Mouse (Mus musculus) liver, embryonic 11.5 days (tissue): ENCODE data around the gene Peak1. TPM values are rescaled to one million over a fixed set of nuclear protein-coding genes. Genes with fewer than 3 reads are reported as not detected.

Experiments
- ATAC-seq: fragments of 200-750 bp; cut with Nextera tagmentation; replicated peaks from 2 replicates; pipeline ENCODE4 v1.8.0; 2017; ENCODE audit warnings: moderate number of reproducible peaks, mild to moderate bottlenecking, moderate TSS enrichment, moderate library complexity; ENCODE audit not compliant: low FRiP score
- DNase-seq: peaks from one replicate; pipeline ENCODE4 v3.0.0-alpha.2; 2017; ENCODE audit warnings: low spot score
- H3K27ac ChIP-seq: fragments of 300-500 bp; sonication (generic); 2 replicates; pipeline ENCODE4 v1.5.1; 2014; ENCODE audit warnings: mild to moderate bottlenecking, low read depth, low read length, control low read depth
- H3K27me3 ChIP-seq: fragments of 300-500 bp; sonication (generic); replicated peaks from 2 replicates; pipeline ENCODE4 v1.6.1; 2014; ENCODE audit warnings: low read length, mixed read lengths; ENCODE audit not compliant: control insufficient read depth, insufficient read depth
- H3K36me3 ChIP-seq: fragments of 300-500 bp; sonication (generic); 2 replicates; pipeline ENCODE4 v1.6.1; 2014; ENCODE audit warnings: mild to moderate bottlenecking, low read length, moderate library complexity, mixed read lengths; ENCODE audit not compliant: control insufficient read depth, insufficient read depth
- H3K4me1 ChIP-seq: fragments of 300-500 bp; sonication (generic); replicated peaks from 2 replicates; pipeline ENCODE4 v1.6.1; 2014; ENCODE audit warnings: low read length, mixed read lengths; ENCODE audit not compliant: control insufficient read depth, insufficient read depth
- H3K4me2 ChIP-seq: fragments of 300-500 bp; sonication (generic); 2 replicates; pipeline ENCODE4 v1.6.1; 2014; ENCODE audit warnings: mild to moderate bottlenecking, control low read depth, moderate library complexity
- H3K4me3 ChIP-seq: fragments of 300-500 bp; sonication (generic); 2 replicates; pipeline ENCODE4 v1.5.1; 2014; ENCODE audit warnings: low read depth, low read length, control low read depth
- H3K9ac ChIP-seq: fragments of 300-500 bp; sonication (generic); 2 replicates; pipeline ENCODE4 v1.6.1; 2014; ENCODE audit warnings: low read depth, low read length, control low read depth
- H3K9me3 ChIP-seq: fragments of 300-500 bp; sonication (generic); 2 replicates; pipeline ENCODE4 v1.6.1; 2016; ENCODE audit warnings: low read length, inconsistent platforms, mixed read lengths; ENCODE audit not compliant: control insufficient read depth
- WGBS: fragments of 180-500 bp; shearing (Covaris S2); extraction: QIAGEN DNeasy Blood & Tissue Kit; methylation state at CpG from one replicate; pipeline ENCODE4 v1.1.7; 2014; 5-methylcytosine and 5-hydroxymethylcytosine counted together
- polyA plus RNA-seq: library from polyadenylated mRNA; unstranded; fragments of >200 nt; fragmentation: Nextera tagmentation; extraction: Ambion mirVana; gene quantifications from 2 replicates; pipeline ENCODE4 v1.2.1, GENCODE M21; 2014

The Peak1 gene
- 8.7 and 10.0 TPM in 2 replicates for polyA plus RNA-seq

GRCm38 (mm10) chr9:56417948-56418737 lies at the start of gene Peak1, which contains the start of gene Hmg20a:
Gene Peak1, minus strand, starts transcription at chr9:56418067.
Gene Hmg20a, plus strand, starts transcription at chr9:56418609.
- Histone ChIP-seq H3K36me3 (no peaks in the 10 kb centered on the region), H3K9ac (peak within 1 kb of the TSS; percentile 93), H3K4me2 (peak within 1 kb of the TSS; percentile 82), H3K27me3 (no peaks in the 10 kb centered on the region), H3K4me1 (peaks cover 19% of the 10 kb centered on the region), H3K4me3 (peak within 1 kb of the TSS; percentile 89), H3K27ac (peak within 1 kb of the TSS; percentile 91), H3K9me3 (no peaks in the 10 kb centered on the region)
- peak; percentile 100 for DNase-seq
- WGBS: under 1% methylated on average over 59 of the region's 59 CpGs
- ATAC-seq: peak; percentile 91

DNA sequence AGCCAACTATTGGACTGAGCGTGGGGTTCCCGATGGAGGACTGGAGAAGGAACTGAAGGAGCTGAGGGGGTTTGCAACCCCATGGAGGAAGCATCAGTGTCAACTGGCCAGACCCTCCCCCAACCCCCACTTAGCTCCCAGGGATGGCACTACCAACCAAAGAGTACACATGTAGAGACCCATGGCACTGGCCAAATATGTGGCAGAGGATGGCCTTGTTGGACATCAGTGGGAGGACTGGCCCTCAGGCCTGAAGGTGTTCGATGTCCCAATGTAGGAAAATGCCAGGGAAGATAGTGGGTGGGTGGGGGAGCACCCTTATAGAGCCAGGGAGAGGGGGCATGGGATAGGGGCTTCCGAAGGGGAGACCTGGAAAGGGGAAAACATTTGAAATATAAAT lies 48.4 kb upstream of the Peak1 start:
- peaks cover 3% of the 10 kb centered on the region for H3K36me3 ChIP-seq
- H3K27me3 ChIP-seq: no peaks in the 10 kb centered on the region
- no peak overlapping the region for H3K27ac ChIP-seq
- no peaks in the 10 kb centered on the region for H3K9me3 ChIP-seq
- H3K9ac ChIP-seq: no peak overlapping the region
- H3K4me2 ChIP-seq: no peak overlapping the region
- no peak overlapping the region for H3K4me3 ChIP-seq
- 88% methylated on average over 4 of the region's 4 CpGs for WGBS
- ATAC-seq (no peak), DNase-seq (no peak)
- peaks cover 7% of the 10 kb centered on the region for H3K4me1 ChIP-seq

GRCm38 (mm10) chr9:56464863-56465654 lies 47.2 kb upstream of the Peak1 start:
- peaks cover 5% of the 10 kb centered on the region for H3K4me1 ChIP-seq
- H3K27me3 ChIP-seq: no peaks in the 10 kb centered on the region
- peak overlapping the region; percentile 13; the same call in 1 of the 2 replicates for H3K4me2 ChIP-seq
- no peak overlapping the region for H3K9ac ChIP-seq
- no peak for DNase-seq
- H3K36me3 ChIP-seq: peaks cover 3% of the 10 kb centered on the region
- H3K4me3 ChIP-seq: no peak overlapping the region
- no peaks in the 10 kb centered on the region for H3K9me3 ChIP-seq
- H3K27ac ChIP-seq: peak overlapping the region; percentile 49
- WGBS: 40% methylated on average over 23 of the region's 23 CpGs
- no peak for ATAC-seq

- no peak overlapping the region for H3K27ac ChIP-seq
- WGBS: 59% methylated on average over 4 of the region's 4 CpGs
Observed at GRCm38 (mm10) chr9:56463686-56464515, 46.0 kb upstream of the Peak1 start.

GRCm38 (mm10) chr9:56463046-56463445 lies 45.2 kb upstream of the Peak1 start:
- Histone ChIP-seq H3K4me1 (peaks cover 5% of the 10 kb centered on the region), H3K27ac (no peak overlapping the region), H3K36me3 (peaks cover 3% of the 10 kb centered on the region), H3K9me3 (no peaks in the 10 kb centered on the region), H3K4me2 (no peak overlapping the region), H3K27me3 (no peaks in the 10 kb centered on the region), H3K4me3 (no peak overlapping the region), H3K9ac (no peak overlapping the region)
- DNase-seq (no peak), ATAC-seq (no peak)
- 90% methylated on average over 2 of the region's 2 CpGs for WGBS

More at GRCm38 (mm10) chr9:56463686-56464515, 46.0 kb upstream of the Peak1 start:
- Histone ChIP-seq H3K4me2 (no peak overlapping the region), H3K4me1 (peaks cover 5% of the 10 kb centered on the region), H3K27me3 (no peaks in the 10 kb centered on the region), H3K9me3 (no peaks in the 10 kb centered on the region), H3K4me3 (no peak overlapping the region), H3K9ac (no peak overlapping the region), H3K36me3 (peaks cover 3% of the 10 kb centered on the region)
- ATAC-seq (no peak), DNase-seq (no peak)

DNA sequence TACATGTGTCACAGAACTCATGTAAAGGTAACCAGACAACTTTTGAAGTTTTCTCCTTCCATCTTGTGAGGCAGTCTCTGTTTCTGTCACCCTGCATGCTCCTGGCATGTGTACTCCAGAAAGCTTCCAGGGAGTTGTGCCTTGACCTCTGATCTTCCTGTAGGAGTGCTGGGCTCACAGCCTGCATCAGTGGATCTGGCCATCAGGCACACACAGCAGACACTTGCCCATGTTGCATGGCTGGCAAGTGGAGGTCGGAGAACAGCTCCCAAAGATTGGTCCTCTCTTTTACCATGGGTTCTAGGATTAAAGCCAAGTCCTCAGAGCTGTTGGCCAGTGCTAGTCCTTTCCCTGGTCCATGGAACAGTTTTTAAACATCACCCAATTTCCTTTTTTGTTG lies 44.7 kb upstream of the Peak1 start:
- H3K4me3 ChIP-seq: no peak overlapping the region
- H3K27me3 ChIP-seq: no peaks in the 10 kb centered on the region
- H3K9ac ChIP-seq: no peak overlapping the region
- H3K27ac ChIP-seq: no peak overlapping the region
- 86% methylated on average over 1 of the region's 1 CpGs for WGBS
- no peaks in the 10 kb centered on the region for H3K9me3 ChIP-seq
- ATAC-seq (no peak), DNase-seq (no peak)
- H3K4me2 ChIP-seq: no peak overlapping the region
- no peaks in the 10 kb centered on the region; the same call in 1 of the 2 replicates for H3K36me3 ChIP-seq
- H3K4me1 ChIP-seq: peaks cover 5% of the 10 kb centered on the region

DNA sequence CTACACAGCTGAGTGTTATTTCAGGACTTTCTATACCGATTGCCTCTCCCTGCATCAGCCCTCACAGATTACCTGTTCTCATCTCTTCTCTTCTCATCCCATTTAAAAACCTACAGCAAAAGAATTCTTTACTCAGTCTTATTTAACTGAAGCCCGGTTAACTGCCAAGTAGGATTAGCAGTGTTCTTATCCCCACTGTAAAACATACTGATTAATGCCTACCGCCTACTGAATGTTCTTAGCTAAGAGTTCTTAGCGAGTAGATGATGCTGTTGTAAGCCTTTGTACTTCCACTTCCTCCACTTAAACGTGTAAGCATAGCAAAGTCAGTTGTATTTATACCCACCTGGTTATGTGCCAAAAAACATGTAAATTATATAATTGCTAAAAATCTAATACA lies 43.1 kb upstream of the Peak1 start:
- ATAC-seq (no peak), DNase-seq (no peak)
- Histone ChIP-seq H3K27me3 (no peaks in the 10 kb centered on the region), H3K4me2 (no peak overlapping the region), H3K4me1 (peaks cover 5% of the 10 kb centered on the region), H3K4me3 (no peak overlapping the region), H3K36me3 (no peaks in the 10 kb centered on the region; the same call in 1 of the 2 replicates), H3K9ac (no peak overlapping the region), H3K27ac (no peak overlapping the region), H3K9me3 (no peaks in the 10 kb centered on the region)
- WGBS: 79% methylated on average over 5 of the region's 5 CpGs

GRCm38 (mm10) chr9:56456426-56456825 lies 38.6 kb upstream of the Peak1 start:
- Histone ChIP-seq H3K27me3 (no peaks in the 10 kb centered on the region), H3K4me3 (no peak overlapping the region), H3K36me3 (no peaks in the 10 kb centered on the region; the same call in 1 of the 2 replicates), H3K9ac (no peak overlapping the region), H3K4me1 (peaks cover 6% of the 10 kb centered on the region), H3K9me3 (no peaks in the 10 kb centered on the region), H3K27ac (no peak overlapping the region), H3K4me2 (no peak overlapping the region)
- DNase-seq (no peak), ATAC-seq (no peak)
- WGBS: 83% methylated on average over 3 of the region's 3 CpGs
